Mouse (Mus musculus): ENCODE measurements around the gene Sult1a1.
A peak's percentile ranks its signal among the peaks of the same experiment; 100 is the strongest.

Sult1a1 gene

DNA sequence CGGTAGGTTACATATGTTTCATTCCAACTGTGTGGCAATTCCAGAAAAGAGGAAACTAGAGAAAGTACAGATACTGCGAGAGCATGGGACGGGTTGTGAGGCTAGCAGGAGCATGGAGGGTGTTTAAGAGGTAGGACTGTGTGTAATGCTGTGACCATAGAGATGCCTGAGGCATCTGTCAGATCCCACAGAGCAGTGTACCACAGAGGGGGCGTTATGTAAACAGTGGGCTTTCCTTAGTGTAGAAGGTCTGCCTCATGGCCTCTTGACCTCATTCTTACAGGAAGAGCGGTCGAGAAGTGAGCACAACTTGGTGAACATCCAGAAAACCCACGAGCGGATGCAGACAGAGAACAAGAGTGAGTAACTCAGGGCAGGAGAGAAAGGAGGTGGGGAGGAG lies 12.6 kb downstream of the Sult1a1 start:
- DNase-seq (ENCODE audit: low read depth, low spot score): peak; percentile 13

DNA sequence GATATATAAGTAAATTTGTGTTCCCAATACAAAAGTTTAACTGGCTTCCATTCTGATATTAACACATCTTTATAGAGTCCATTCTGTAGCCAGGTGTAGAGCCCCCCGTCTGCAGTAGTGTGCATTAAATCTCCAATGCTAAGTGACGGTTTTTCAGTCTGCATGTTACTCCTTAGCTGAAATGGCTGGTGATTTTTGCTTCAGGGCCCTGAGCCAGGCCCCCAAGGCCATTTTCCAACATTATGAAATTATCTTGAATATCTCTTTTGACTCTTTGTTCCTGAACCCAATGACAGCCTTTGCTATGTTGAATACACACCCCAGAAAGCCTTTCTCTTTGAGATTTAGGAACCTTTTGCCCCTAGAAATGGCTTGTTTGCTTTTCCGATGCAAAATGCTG lies 16.5 kb downstream of the Sult1a1 start:
- no peak for DNase-seq (ENCODE audit: low read depth, low spot score)

- no peak for DNase-seq (ENCODE audit: low read depth, low spot score)
Measured at GRCm38 (mm10) chr7:126657522-126657921, 18.7 kb downstream of the Sult1a1 start.

- DNase-seq (ENCODE audit: low read depth, low spot score): no peak
Measured at GRCm38 (mm10) chr7:126655695-126656094, 20.5 kb downstream of the Sult1a1 start.

DNA sequence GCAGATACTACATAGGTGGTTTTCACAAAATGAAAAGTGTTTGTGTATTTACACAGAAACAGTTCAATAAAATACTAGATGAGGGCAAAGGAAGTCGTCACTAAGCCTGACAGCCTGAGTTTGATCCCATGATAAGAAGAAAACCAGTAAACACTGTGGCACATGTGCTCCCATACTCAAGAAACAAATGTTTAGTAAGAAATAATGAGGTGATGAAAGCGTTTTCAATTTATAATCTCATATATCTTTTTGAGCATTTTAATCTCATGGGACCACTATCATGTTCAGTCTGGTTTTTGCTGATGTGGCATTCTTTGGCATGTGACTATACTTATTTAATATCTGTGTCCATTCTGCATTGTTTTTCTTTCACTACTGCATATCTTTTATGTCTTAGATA lies 22.2 kb downstream of the Sult1a1 start:
- no peak for DNase-seq (ENCODE audit: low read depth, low spot score)

DNA sequence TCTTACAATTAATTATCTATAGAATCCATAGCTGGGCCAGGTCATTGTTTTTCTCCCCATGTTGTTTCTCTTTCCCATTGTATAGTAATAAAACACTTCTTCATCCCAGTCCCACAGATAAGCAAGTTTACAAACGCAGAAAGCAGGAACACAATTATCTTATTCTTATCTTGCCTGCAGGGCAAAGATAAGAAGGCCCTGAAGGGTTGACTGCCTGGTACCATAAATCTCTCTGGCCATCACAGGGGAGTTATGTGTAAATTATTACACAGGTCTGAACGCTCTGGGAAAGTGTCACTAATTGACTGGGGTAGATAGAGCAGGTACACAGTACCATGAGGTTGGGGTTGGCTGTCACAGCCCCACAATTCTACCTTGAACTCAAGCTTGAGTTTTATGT lies 25.4 kb downstream of the Sult1a1 start:
- DNase-seq (ENCODE audit: low read depth, low spot score): no peak

- peak; percentile 88 for DNase-seq (ENCODE audit: low read depth, low spot score)
Measured at GRCm38 (mm10) chr7:126649231-126650051, 26.8 kb downstream of the Sult1a1 start, which contains the start of gene Sgf29. Sgf29 (plus strand) TSS chr7:126649309.

GRCm38 (mm10) chr7:126648486-126648885 lies 27.7 kb downstream of the Sult1a1 start:
- DNase-seq (ENCODE audit: low read depth, low spot score): peak; percentile 29

GRCm38 (mm10) chr7:126645708-126646107 lies 30.5 kb downstream of the Sult1a1 start:
- no peak for DNase-seq (ENCODE audit: low read depth, low spot score)

DNA sequence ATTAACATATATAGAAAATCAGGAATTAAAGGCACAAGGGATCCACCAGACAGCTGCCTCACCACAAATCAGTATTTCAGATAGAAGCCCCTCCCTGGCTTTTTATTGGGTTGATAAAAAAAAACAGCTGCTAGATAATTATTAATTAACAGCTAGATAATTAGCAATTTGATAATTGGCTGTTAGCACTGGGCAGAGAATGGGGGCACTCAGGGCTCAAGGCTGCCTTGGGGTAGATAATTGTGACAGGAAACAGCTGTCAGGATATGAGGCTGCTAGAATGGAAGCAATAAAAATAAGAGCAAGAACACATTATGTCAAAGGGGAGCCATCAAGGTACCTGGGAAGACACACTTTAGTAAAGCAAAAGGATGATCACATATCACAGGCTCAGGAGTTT lies 31.3 kb downstream of the Sult1a1 start:
- DNase-seq (ENCODE audit: low read depth, low spot score): no peak

GRCm38 (mm10) chr7:126644345-126644744 lies 31.9 kb downstream of the Sult1a1 start:
- no peak for DNase-seq (ENCODE audit: low read depth, low spot score)

DNA sequence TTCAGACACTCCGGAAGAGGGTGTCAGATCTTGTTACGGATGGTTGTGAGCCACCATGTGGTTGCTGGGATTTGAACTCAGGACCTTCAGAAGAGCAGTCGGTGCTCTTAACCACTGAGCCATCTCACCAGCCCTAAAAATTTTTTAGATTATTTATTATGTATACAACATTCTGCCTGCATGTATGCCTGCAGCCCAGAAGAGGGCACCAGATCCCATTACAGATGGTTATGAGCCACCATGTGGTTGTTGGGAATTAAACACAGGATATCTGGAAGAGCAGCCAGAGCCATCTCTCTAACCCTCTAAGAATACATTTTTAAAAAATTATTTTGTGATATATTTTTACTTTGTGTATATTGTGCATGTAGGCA lies 33.0 kb downstream of the Sult1a1 start:
- DNase-seq (ENCODE audit: low read depth, low spot score): peak; percentile 72

DNA sequence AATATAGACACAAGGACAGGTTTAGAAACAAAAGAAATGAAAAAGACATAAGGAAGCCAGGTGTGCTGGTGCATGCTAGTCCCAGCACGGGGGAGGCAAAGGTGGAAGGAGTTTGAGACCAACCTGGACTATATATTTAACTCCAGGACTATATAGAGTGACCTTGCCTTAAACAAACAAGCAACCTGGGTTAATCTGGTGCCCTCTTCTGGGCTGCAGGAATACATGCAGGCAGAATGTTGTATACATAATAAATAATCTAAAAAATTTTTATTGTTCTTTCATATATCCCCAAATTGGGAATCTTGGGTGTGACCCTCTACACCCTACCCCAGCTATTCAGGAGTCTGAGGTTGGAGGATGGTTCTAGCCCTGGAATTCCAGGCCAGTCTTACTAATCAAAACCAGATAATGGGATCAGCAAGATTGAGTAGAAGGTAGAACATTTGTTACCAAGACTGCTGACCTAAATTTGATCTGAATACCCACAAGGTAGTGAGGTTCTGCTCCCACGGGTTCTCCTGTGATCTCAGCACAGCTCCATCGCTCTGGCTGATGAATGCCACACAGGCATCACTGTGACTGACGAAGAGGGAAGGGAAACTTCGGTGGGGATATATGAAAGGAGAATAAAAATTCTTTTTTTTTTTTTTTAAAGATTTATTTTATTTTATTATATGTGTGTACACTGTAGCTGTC lies 33.5 kb downstream of the Sult1a1 start:
- DNase-seq (ENCODE audit: low read depth, low spot score): peak; percentile 31

GRCm38 (mm10) chr7:126636733-126637520 lies 39.3 kb downstream of the Sult1a1 start:
- peak; percentile 72 for DNase-seq (ENCODE audit: low read depth, low spot score)

DNA sequence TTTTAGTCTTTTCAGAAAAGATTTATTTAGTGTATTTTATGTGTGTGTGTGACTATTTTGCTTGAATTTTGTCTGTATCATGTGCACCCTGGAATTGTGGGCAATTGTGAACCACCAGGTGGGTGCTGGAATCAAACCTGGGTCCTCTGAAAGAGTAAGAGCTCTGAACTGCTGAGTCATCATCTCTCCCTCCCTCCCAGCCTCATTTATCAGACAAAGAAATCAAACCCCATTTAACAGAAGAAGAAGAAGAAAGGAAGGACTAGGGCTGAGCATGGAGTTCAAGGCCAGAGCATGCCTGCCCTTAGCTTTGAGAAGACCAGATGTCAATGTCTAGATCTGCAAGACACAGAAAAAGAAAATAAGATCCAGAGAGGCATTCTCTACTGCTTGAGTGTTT lies 40.9 kb downstream of the Sult1a1 start:
- no peak for DNase-seq (ENCODE audit: low read depth, low spot score)

- no peak for DNase-seq (ENCODE audit: low read depth, low spot score)
Measured at GRCm38 (mm10) chr7:126632478-126632877, 43.8 kb downstream of the Sult1a1 start.

- DNase-seq (ENCODE audit: low read depth, low spot score): peak; percentile 14
Measured at GRCm38 (mm10) chr7:126630824-126631518, 45.3 kb downstream of the Sult1a1 start, which contains the start of gene Nupr1. Nupr1 (minus strand) TSS chr7:126630861.

- DNase-seq (ENCODE audit: low read depth, low spot score): no peak
Measured at GRCm38 (mm10) chr7:126629915-126630314, 46.3 kb downstream of the Sult1a1 start.

DNA sequence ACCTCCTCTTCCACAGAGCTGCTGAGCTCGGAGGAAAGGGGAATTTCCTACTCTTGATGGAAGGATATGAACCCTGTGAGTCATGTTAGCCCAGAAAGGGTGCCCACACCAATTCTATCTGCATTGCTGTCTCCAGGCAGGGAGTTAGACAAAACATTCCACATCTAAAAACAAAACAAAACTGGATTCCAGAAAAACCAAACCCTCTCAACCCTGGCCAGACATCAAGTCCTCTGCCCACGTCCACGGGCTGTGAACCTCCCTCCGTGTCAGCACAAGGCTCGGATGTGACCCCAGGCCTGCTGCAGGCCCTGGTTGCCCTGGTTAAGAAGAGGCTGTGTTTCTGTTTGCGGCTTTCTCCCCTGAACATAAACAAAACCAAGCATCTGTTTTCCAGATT lies 48.1 kb downstream of the Sult1a1 start:
- peak; percentile 85 for DNase-seq (ENCODE audit: low read depth, low spot score)

DNA sequence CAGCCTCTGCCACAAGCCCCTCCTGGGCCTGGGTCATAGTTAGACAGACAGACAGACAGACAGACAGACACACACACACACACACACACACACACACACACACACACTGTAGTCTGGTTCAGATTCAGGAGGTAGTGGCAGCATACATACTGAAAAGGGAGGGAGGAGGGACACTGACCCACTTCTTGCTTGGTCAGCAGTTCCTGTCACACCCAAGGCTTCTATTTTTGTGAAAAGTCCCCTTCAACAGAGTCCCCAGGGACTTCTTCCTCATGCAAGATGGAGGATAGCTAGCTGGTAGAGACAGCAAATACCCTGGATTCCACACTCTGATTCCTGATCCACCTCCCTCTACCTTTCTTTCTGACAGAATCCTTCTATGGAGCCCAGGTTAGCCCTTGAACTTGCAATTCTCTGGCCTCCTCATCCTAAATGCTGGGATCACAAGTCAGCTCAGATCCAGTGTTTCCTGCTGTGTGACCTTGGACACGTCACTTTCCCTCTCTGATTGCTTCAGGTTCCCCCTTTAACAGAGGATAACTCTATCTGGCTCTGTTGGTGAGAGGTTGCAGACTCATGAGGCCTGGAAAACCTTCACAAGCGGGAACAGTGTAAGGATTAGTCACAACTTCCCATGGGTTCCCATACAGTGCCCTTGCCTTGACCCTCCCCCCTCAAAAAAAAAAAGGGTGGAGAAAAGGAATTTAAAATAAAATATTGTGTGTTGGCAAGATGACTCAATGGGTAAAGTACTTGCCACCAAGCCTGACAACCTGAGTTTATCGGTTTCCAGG lies 50.2 kb downstream of the Sult1a1 start:
- peak; percentile 84 for DNase-seq (ENCODE audit: low read depth, low spot score)

- peak; percentile 94 for DNase-seq (ENCODE audit: low read depth, low spot score)
Measured at GRCm38 (mm10) chr7:126625369-126625768, 50.9 kb downstream of the Sult1a1 start.

Measured in 3T3-L1 (cell line).